Mouse (Mus musculus) brain, adult 2 months (tissue): ENCODE data around the gene Tbx15.

Experiments
- DNase-seq: peaks from one replicate; pipeline ENCODE4 v3.0.0; 2011; ENCODE audit warnings: low read depth, low spot score

Tbx15 gene

GRCm38 (mm10) chr3:99240213-99240720 is at the start of gene Tbx15:
TSS of gene Tbx15 (plus strand) at chr3:99240381.
- DNase-seq = no peak

- DNase-seq = no peak
Observed at GRCm38 (mm10) chr3:99193576-99193975, 46.6 kb upstream of the Tbx15 start.

GRCm38 (mm10) chr3:99203331-99203730 is 36.9 kb upstream of the Tbx15 start:
- DNase-seq = no peak

- no peak for DNase-seq
Observed at GRCm38 (mm10) chr3:99208416-99208815, 31.8 kb upstream of the Tbx15 start.

GRCm38 (mm10) chr3:99211105-99211698 is 29.0 kb upstream of the Tbx15 start:
- no peak for DNase-seq

GRCm38 (mm10) chr3:99227807-99228206 is 12.4 kb upstream of the Tbx15 start:
- no peak for DNase-seq

GRCm38 (mm10) chr3:99233393-99234318 is 6.5 kb upstream of the Tbx15 start:
- peak; percentile 59 for DNase-seq

GRCm38 (mm10) chr3:99234319-99234869 is 5.8 kb upstream of the Tbx15 start:
- DNase-seq = no peak

- no peak for DNase-seq
Observed at GRCm38 (mm10) chr3:99235116-99235803, 4.9 kb upstream of the Tbx15 start.

- no peak for DNase-seq
Observed at GRCm38 (mm10) chr3:99235804-99236755, 4.1 kb upstream of the Tbx15 start.

- DNase-seq = no peak
Observed at GRCm38 (mm10) chr3:99238691-99239090, 1.5 kb upstream of the Tbx15 start.

- no peak for DNase-seq
Observed at GRCm38 (mm10) chr3:99239301-99240045, 708 bp upstream of the Tbx15 start.

- DNase-seq = no peak
Observed at GRCm38 (mm10) chr3:99240811-99241738, 894 bp downstream of the Tbx15 start.

- DNase-seq = no peak
Observed at GRCm38 (mm10) chr3:99242481-99242880, 2.3 kb downstream of the Tbx15 start.

- DNase-seq = no peak
Observed at GRCm38 (mm10) chr3:99245341-99245740, 5.2 kb downstream of the Tbx15 start.

- no peak for DNase-seq
Observed at GRCm38 (mm10) chr3:99246629-99247028, 6.4 kb downstream of the Tbx15 start.

GRCm38 (mm10) chr3:99247586-99247985 is 7.4 kb downstream of the Tbx15 start:
- DNase-seq = no peak

GRCm38 (mm10) chr3:99247996-99248801 is 8.0 kb downstream of the Tbx15 start:
- DNase-seq = no peak
